Mouse (Mus musculus) embryonic facial prominence, embryonic 15.5 days (tissue): ENCODE data around the gene Cdh26. TPM values are rescaled to one million over a fixed set of nuclear protein-coding genes. Genes with fewer than 3 reads are reported as not detected.

Experiments
- ATAC-seq: fragments of 200-750 bp; cut with Nextera tagmentation; 2 replicates; pipeline ENCODE4 v1.8.0; 2017; ENCODE audit warnings: low read depth, moderate TSS enrichment; ENCODE audit not compliant: insufficient number of reproducible peaks, low FRiP score, low TSS enrichment
- H3K27ac ChIP-seq: fragments of 300-500 bp; sonication (generic); replicated peaks from 2 replicates; pipeline ENCODE4 v1.5.1; 2015; ENCODE audit warnings: mild to moderate bottlenecking, inconsistent platforms
- H3K27me3 ChIP-seq: fragments of 300-500 bp; sonication (generic); 2 replicates; pipeline ENCODE4 v1.6.1; 2015; ENCODE audit warnings: inconsistent platforms
- H3K36me3 ChIP-seq: fragments of 300-500 bp; sonication (generic); 2 replicates; pipeline ENCODE4 v1.6.1; 2015; ENCODE audit warnings: mild to moderate bottlenecking, inconsistent platforms
- H3K4me1 ChIP-seq: fragments of 300-500 bp; sonication (generic); 2 replicates; pipeline ENCODE4 v1.6.1; 2015; ENCODE audit warnings: inconsistent platforms
- H3K4me2 ChIP-seq: fragments of 300-500 bp; sonication (generic); replicated peaks from 2 replicates; pipeline ENCODE4 v1.6.1; 2015; ENCODE audit warnings: mild to moderate bottlenecking, inconsistent platforms
- H3K4me3 ChIP-seq: fragments of 300-500 bp; sonication (generic); replicated peaks from 2 replicates; pipeline ENCODE4 v1.5.1; 2015; ENCODE audit warnings: mild to moderate bottlenecking, inconsistent platforms
- H3K9ac ChIP-seq: fragments of 300-500 bp; sonication (generic); 2 replicates; pipeline ENCODE4 v1.6.1; 2015; ENCODE audit warnings: inconsistent platforms
- H3K9me3 ChIP-seq: fragments of 300-500 bp; sonication (generic); replicated peaks from 2 replicates; pipeline ENCODE4 v1.6.1; 2016; ENCODE audit warnings: inconsistent platforms
- WGBS: fragments of 180-500 bp; shearing (Covaris S2); methylation state at CpG from one replicate; pipeline ENCODE4 v1.1.7; 2015; 5-methylcytosine and 5-hydroxymethylcytosine counted together
- polyA plus RNA-seq: library from polyadenylated mRNA; unstranded; fragments of >200 nt; fragmentation: Nextera tagmentation; extraction: Ambion mirVana; gene quantifications from 2 replicates; pipeline ENCODE4 v1.2.1, GENCODE M21; 2015

The Cdh26 gene
- polyA plus RNA-seq, 1 experiment from 2014 or later = 5.2 TPM

GRCm38 (mm10) chr2:178437311-178437710, 7.0 kb downstream of the Cdh26 start:
- no peak overlapping the region for H3K4me2 ChIP-seq
- H3K27me3 ChIP-seq = no peaks in the 10 kb centered on the region
- no peak overlapping the region for H3K4me3 ChIP-seq
- ATAC-seq = no peak
- H3K9me3 ChIP-seq = no peaks in the 10 kb centered on the region
- 41% methylated on average over 9 of the region's 9 CpGs for WGBS
- H3K36me3 ChIP-seq = no peaks in the 10 kb centered on the region
- no peak overlapping the region for H3K27ac ChIP-seq
- H3K9ac ChIP-seq = no peak overlapping the region
- H3K4me1 ChIP-seq = no peaks in the 10 kb centered on the region

- Histone ChIP-seq H3K4me1 (no peaks in the 10 kb centered on the region), H3K36me3 (no peaks in the 10 kb centered on the region), H3K9ac (no peak overlapping the region), H3K4me2 (no peak overlapping the region), H3K9me3 (no peaks in the 10 kb centered on the region), H3K27ac (no peak overlapping the region), H3K27me3 (0 out of 2 replicates have a peak, but pooled peaks cover 3% of the 10 kb centered on the region), H3K4me3 (no peak overlapping the region)
- no peak for ATAC-seq
- WGBS = 71% methylated on average over 4 of the region's 4 CpGs
Observed at GRCm38 (mm10) chr2:178449386-178449785, 19.1 kb downstream of the Cdh26 start.

- Histone ChIP-seq H3K4me2 (no peak overlapping the region), H3K4me3 (no peak overlapping the region), H3K27me3 (0 out of 2 replicates have a peak, but pooled peaks cover 3% of the 10 kb centered on the region), H3K9me3 (no peaks in the 10 kb centered on the region), H3K27ac (no peak overlapping the region), H3K9ac (no peak overlapping the region), H3K4me1 (peaks cover 6% of the 10 kb centered on the region), H3K36me3 (no peaks in the 10 kb centered on the region)
- WGBS = 12% methylated on average over 2 of the region's 2 CpGs
- no peak for ATAC-seq
Observed at GRCm38 (mm10) chr2:178450236-178450635, 19.9 kb downstream of the Cdh26 start.

- Histone ChIP-seq H3K36me3 (no peaks in the 10 kb centered on the region), H3K27ac (no peak overlapping the region), H3K4me2 (no peak overlapping the region), H3K4me3 (no peak overlapping the region), H3K9me3 (no peaks in the 10 kb centered on the region), H3K27me3 (0 out of 2 replicates have a peak, but pooled peaks cover 3% of the 10 kb centered on the region), H3K4me1 (peaks cover 10% of the 10 kb centered on the region), H3K9ac (no peak overlapping the region)
- ATAC-seq = no peak
- WGBS = 69% methylated on average over 10 of the region's 10 CpGs
Observed at GRCm38 (mm10) chr2:178450961-178451360, 20.6 kb downstream of the Cdh26 start.

- no peak overlapping the region for H3K4me3 ChIP-seq
- peak overlapping the region; percentile 78 for H3K27ac ChIP-seq
- no peak overlapping the region for H3K9ac ChIP-seq
- ATAC-seq = peak; percentile 82
- H3K36me3 ChIP-seq = no peaks in the 10 kb centered on the region
- H3K4me2 ChIP-seq = 0 out of 2 replicates have a peak overlapping the region, but pooled peaks have one; percentile 29
- 14% methylated on average over 17 of the region's 17 CpGs for WGBS
- H3K27me3 ChIP-seq = 0 out of 2 replicates have a peak, but pooled peaks cover 3% of the 10 kb centered on the region
- H3K4me1 ChIP-seq = peaks cover 10% of the 10 kb centered on the region
- no peaks in the 10 kb centered on the region for H3K9me3 ChIP-seq
Observed at GRCm38 (mm10) chr2:178454664-178455516, 24.6 kb downstream of the Cdh26 start.

GRCm38 (mm10) chr2:178457414-178457813, 27.1 kb downstream of the Cdh26 start:
- Histone ChIP-seq H3K4me2 (no peak overlapping the region), H3K36me3 (no peaks in the 10 kb centered on the region), H3K27ac (no peak overlapping the region), H3K4me3 (no peak overlapping the region), H3K4me1 (peaks cover 10% of the 10 kb centered on the region), H3K27me3 (no peaks in the 10 kb centered on the region), H3K9ac (no peak overlapping the region), H3K9me3 (no peaks in the 10 kb centered on the region)
- ATAC-seq = no peak
- 93% methylated on average over 6 of the region's 6 CpGs for WGBS

- Histone ChIP-seq H3K27me3 (no peaks in the 10 kb centered on the region), H3K4me3 (no peak overlapping the region), H3K4me2 (no peak overlapping the region), H3K36me3 (no peaks in the 10 kb centered on the region), H3K27ac (no peak overlapping the region), H3K9ac (no peak overlapping the region), H3K4me1 (peaks cover 3% of the 10 kb centered on the region), H3K9me3 (no peaks in the 10 kb centered on the region)
- WGBS = 70% methylated on average over 5 of the region's 5 CpGs
- 0 out of 2 replicates have a peak, but pooled peaks have one; percentile 39 for ATAC-seq
Observed at GRCm38 (mm10) chr2:178460353-178460752, 30.0 kb downstream of the Cdh26 start.

GRCm38 (mm10) chr2:178471546-178472480, 41.5 kb downstream of the Cdh26 start:
- no peaks in the 10 kb centered on the region for H3K36me3 ChIP-seq
- H3K27me3 ChIP-seq = no peaks in the 10 kb centered on the region; the same call in 1 of the 2 replicates
- 0 out of 2 replicates have a peak, but pooled peaks have one; percentile 21 for ATAC-seq
- H3K27ac ChIP-seq = no peak overlapping the region
- H3K9me3 ChIP-seq = no peaks in the 10 kb centered on the region
- no peak overlapping the region for H3K4me3 ChIP-seq
- no peak overlapping the region for H3K4me2 ChIP-seq
- no peak overlapping the region for H3K9ac ChIP-seq
- no peaks in the 10 kb centered on the region for H3K4me1 ChIP-seq
- 61% methylated on average over 17 of the region's 17 CpGs for WGBS

GRCm38 (mm10) chr2:178473916-178474315, 43.6 kb downstream of the Cdh26 start:
- no peak for ATAC-seq
- Histone ChIP-seq H3K36me3 (no peaks in the 10 kb centered on the region), H3K4me1 (no peaks in the 10 kb centered on the region), H3K9me3 (no peaks in the 10 kb centered on the region), H3K9ac (no peak overlapping the region), H3K4me2 (no peak overlapping the region), H3K27me3 (no peaks in the 10 kb centered on the region; the same call in 1 of the 2 replicates), H3K4me3 (no peak overlapping the region), H3K27ac (no peak overlapping the region)
- WGBS = 62% methylated on average over 10 of the region's 10 CpGs

GRCm38 (mm10) chr2:178477228-178477627, 46.9 kb downstream of the Cdh26 start:
- Histone ChIP-seq H3K36me3 (no peaks in the 10 kb centered on the region), H3K9me3 (no peaks in the 10 kb centered on the region), H3K4me1 (no peaks in the 10 kb centered on the region), H3K4me2 (no peak overlapping the region), H3K27ac (no peak overlapping the region), H3K9ac (no peak overlapping the region), H3K27me3 (no peaks in the 10 kb centered on the region; the same call in 1 of the 2 replicates), H3K4me3 (no peak overlapping the region)
- ATAC-seq = no peak
- WGBS = 50% methylated on average over 2 of the region's 2 CpGs

GRCm38 (mm10) chr2:178479011-178479410, 48.7 kb downstream of the Cdh26 start:
- peaks cover 5% of the 10 kb centered on the region; the same call in 1 of the 2 replicates for H3K4me1 ChIP-seq
- H3K9ac ChIP-seq = no peak overlapping the region
- no peaks in the 10 kb centered on the region for H3K36me3 ChIP-seq
- no peaks in the 10 kb centered on the region for H3K9me3 ChIP-seq
- no peak overlapping the region for H3K4me2 ChIP-seq
- no peak for ATAC-seq
- 76% methylated on average over 2 of the region's 2 CpGs for WGBS
- H3K27ac ChIP-seq = no peak overlapping the region
- no peak overlapping the region for H3K4me3 ChIP-seq
- no peaks in the 10 kb centered on the region; the same call in 1 of the 2 replicates for H3K27me3 ChIP-seq
